Mouse (Mus musculus): Measurements from ENCODE around the gene Igf1r.

The Igf1r gene

DNA sequence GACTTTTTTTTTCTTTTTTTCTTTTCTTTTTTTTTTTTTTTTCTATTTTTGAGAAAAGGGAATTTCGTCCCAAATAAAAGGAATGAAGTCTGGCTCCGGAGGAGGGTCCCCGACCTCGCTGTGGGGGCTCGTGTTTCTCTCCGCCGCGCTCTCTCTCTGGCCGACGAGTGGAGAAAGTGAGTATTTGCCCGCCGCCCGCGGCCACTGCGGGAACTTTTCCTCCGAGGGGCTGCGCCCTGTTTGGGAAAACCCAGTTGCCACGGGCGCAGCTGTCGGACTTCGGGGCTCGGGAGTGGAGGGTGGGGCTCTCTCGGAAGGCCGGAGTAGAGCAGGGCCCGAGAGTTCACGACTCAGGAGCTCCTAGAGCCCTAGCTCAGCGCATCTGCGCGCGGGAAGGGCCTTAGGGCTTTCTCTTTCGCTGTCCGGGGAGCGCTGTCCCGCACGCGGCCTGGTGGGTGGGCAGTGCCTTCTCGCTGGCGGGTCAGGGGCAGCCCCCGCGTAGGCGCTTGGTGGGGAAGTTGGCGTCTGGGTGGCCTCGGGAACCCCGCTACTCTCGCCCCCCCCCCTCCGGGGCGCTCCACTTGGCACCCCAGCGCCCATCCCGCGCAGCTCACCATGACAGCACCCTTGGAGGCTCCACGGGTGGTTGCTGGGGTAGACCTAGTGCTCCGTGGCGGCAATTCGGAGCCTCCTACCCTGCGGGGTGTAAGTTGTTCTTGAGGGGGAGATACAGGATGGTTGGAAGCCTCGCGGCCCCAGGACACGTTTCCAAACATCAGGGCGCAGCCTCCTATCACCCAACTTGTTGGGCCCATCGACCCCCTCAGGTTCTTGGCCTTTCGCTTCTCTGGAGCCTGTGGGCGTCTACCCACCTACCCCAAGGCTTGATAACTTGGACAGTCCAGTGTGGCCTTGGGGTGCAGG is at the start of gene Igf1r:
Igf1r (plus strand) TSS at position 51 of the 924 bp plus-strand sequence.
- POLR2A ChIA-PET, result interaction anchor here (0.6 to 4.2 kb wide), 27 partner anchors 7 to 826 kb away, joined by 3 to 38 read pairs (median 4); partner anchors contain the start of genes Fam169b (in 1 of the 4) and Synm (in 1 of the 4)
- CTCF ChIA-PET, result interaction anchor here in 2 of 4 experiments (0.9 to 2.5 kb wide), 7 partner anchors 149 to 349 kb away, joined by 3 to 21 read pairs (median 9); partner anchors contain the start of gene Synm (in 1 of the 2)

GRCm38 (mm10) chr7:67906358-67906757 is 46.3 kb upstream of the Igf1r start:
- ChIA-PET CTCF (no interaction called here), POLR2A (no interaction called here)

GRCm38 (mm10) chr7:67907786-67908400 is 44.7 kb upstream of the Igf1r start:
- ChIA-PET CTCF (no interaction called here), POLR2A (no interaction called here)

DNA sequence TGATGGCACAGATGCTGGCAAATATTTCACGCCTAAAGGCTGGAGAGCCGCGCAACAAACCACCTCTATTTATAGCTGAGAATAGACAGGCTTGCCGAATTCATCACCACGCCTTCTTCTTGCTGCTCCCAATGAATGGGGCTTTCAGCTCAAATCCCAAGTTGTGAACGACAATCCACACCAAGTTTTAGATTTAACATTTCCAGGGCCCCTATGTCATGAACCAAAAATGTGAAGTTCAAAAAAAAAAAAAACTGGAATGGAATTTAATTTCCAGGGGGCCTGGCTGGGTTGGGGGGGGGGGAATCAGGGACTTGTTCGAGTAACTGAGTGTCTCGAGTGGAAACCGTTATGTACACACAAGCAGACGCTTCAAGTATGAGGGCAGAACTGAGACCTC is 42.1 kb upstream of the Igf1r start:
- ChIA-PET CTCF (interaction anchor here in 3 of 4 experiments (0.6 to 0.7 kb wide), 3 partner anchors 25 to 954 kb away, joined by 3 to 5 read pairs (median 3); no protein-coding TSS in a partner anchor), POLR2A (interaction anchor here in 2 of 4 experiments (0.6 to 0.7 kb wide), 3 partner anchors 115 to 383 kb away, joined by 3 to 4 read pairs (median 3); no protein-coding TSS in a partner anchor)

DNA sequence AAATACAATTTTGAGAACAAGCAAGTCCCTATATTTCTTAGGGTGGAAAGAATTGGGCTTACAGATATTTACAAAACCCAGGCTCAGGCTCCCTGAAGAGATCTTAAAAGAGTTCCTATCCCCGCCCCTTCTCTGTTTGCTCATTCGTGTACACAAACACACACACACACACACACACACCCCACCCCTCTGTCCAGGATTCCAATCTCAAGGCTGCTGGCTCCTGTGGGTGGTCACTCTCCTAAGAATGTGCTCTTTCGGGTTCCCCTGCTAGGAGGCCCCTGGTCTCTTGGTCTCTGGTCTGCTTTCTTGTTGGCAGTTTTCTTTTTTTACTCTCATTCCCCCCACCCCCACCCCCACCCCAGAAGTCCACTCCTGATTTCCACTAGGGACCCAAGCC is 41.7 kb upstream of the Igf1r start:
- CTCF ChIA-PET, result no interaction called here
- POLR2A ChIA-PET, result no interaction called here

DNA sequence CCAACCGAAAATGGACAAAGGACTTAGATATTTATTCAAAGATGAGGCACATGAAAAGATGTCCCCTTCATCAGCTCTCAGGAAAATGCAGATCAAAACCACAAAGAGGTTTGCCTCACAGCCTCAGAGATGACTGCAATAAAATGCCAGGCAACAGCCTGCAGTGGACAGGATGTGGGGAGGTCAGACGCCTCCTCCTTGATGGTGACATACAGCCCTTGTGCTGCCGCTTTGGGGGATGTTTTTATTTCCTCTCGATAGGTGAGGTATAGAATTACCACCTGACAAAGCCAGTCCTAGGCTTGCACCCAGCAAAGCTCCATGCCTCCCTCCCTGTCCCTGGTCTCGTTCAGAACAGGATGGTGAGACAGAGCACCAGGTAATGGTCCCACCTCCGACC is 40.8 kb upstream of the Igf1r start:
- POLR2A ChIA-PET, result no interaction called here
- CTCF ChIA-PET, result no interaction called here

- CTCF ChIA-PET, result no interaction called here
- POLR2A ChIA-PET, result no interaction called here
Observed at GRCm38 (mm10) chr7:67916960-67917359, 35.7 kb upstream of the Igf1r start.

DNA sequence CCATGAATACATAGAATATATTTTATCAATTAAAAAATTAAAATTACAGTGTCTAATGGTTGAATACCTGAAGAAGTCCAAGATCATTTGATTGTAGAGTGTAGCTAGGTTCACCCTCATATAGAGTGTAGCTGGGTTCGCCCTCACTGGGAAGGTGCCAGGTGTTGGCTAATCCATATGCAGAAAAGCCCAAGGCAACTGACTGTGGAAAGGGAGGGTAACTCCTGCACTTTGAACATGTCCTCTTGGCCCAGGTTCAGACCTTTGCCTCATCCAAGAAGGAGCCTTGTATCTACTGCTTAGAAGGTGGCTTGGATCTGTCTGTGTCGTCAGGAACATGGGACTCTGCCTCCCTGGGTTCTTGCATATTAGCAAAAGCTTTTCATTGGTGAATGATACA is 34.9 kb upstream of the Igf1r start:
- POLR2A ChIA-PET, result no interaction called here
- CTCF ChIA-PET, result no interaction called here

- ChIA-PET CTCF (no interaction called here), POLR2A (no interaction called here)
Observed at GRCm38 (mm10) chr7:67919467-67919866, 33.2 kb upstream of the Igf1r start.

DNA sequence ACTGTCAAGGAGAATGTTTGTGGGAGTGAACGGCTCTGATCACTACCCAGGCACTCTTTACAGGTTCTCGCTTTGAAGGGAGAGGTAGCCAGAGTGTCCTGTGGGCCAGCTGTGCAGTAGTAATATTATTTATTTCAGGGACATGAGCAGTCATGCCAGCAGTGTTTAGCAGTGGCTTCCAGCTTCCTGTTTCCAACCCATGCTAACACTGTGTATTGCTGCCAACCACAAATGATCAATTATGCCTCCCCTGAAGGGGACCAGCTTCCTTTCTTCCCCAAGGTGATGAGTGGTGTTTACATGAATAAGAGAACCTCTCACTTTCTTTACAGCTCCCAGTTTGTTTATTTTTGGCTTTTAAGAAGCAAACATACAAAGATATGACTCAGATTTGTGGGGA is 28.4 kb upstream of the Igf1r start:
- POLR2A ChIA-PET, result no interaction called here
- CTCF ChIA-PET, result no interaction called here

GRCm38 (mm10) chr7:67930132-67930531 is 22.5 kb upstream of the Igf1r start:
- ChIA-PET POLR2A (no interaction called here), CTCF (interaction anchor here in 1 of 4 experiments (0.7 kb wide), 1 partner anchor 30 kb away, joined by 3 read pairs; no protein-coding TSS in a partner anchor)

- CTCF ChIA-PET, result no interaction called here
- POLR2A ChIA-PET, result no interaction called here
Observed at GRCm38 (mm10) chr7:67936801-67937200, 15.8 kb upstream of the Igf1r start.

- ChIA-PET CTCF (interaction anchor here in 1 of 4 experiments (0.6 kb wide), 1 partner anchor 1754 kb away, joined by 3 read pairs; no protein-coding TSS in a partner anchor), POLR2A (no interaction called here)
Observed at GRCm38 (mm10) chr7:67943805-67944204, 8.8 kb upstream of the Igf1r start.

GRCm38 (mm10) chr7:67946901-67947300 is 5.7 kb upstream of the Igf1r start:
- POLR2A ChIA-PET, result no interaction called here
- CTCF ChIA-PET, result interaction anchor here in 2 of 4 experiments (0.7 to 1.2 kb wide), 3 partner anchors 143 to 356 kb away, joined by 3 to 5 read pairs (median 3); no protein-coding TSS in a partner anchor

DNA sequence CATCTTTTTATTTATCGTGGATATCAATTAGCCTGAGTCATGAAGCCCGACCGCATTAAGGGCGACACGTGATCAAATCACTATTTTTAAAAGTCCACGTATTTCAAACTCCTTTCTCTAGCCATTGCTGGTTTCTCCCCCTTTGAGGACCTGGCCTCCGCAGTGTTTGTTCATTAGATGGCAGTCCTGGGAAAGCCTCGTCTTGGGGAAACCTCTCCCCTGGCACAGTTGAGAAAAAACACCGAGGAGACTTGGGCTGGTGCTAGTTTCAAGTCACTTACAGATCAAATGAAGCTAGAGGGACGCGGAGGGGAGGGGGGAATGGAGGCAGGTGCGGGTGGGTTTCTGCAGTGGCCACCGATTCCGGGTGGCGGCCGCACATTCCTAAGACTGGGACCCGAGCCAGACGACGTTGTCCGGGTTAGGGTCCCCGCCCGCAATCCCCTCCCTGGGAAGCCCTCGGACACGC is 2.2 kb upstream of the Igf1r start:
- POLR2A ChIA-PET, result interaction anchor here (0.6 to 4.2 kb wide), 10 partner anchors 9 to 180 kb away, joined by 3 to 38 read pairs (median 3); no protein-coding TSS in a partner anchor
- CTCF ChIA-PET, result interaction anchor here (0.6 to 2.5 kb wide), 13 partner anchors 94 to 352 kb away, joined by 3 to 21 read pairs (median 6); partner anchors contain the start of gene Synm (in 2 of the 4)

DNA sequence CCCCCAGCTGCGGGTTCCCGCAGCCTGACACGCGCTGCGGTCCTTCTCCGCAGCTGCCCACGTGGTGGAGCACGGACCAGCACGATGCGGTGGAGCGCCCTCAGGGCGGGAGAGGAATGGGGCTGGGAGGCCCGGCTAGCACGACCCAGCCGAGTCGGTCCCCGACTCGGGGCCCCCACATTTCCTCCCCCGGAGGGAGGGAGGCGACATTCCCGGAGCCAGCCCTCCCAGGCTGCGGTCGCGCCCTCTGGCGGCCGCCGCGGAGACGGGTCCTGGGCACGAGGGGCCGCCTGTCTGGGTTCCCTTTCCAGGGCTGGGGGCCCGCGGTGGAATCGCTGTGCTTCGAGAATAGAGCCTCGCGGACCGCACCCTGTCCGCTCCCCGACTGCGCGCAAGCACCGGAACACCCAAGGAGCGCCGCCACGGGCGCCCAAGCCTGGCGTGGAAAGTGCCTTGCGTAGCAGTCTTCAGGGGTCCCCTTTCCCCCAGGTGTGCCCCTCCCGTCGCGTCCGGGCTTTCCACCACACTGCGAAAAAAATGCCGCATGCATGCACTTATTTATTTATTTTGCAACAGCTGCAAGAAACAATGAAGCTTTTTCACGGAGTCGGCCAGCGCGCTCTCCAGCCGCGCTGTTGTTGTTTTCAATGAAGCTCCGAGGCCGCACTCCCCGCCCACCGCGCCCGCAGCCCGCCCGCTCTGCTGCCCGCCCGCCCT is 1.7 kb upstream of the Igf1r start:
- POLR2A ChIA-PET, result interaction anchor here (0.6 to 4.2 kb wide), 24 partner anchors 9 to 370 kb away, joined by 3 to 38 read pairs (median 4); partner anchors contain the start of gene Synm (in 2 of the 4)

GRCm38 (mm10) chr7:67951532-67952035 is 1.0 kb upstream of the Igf1r start:
- ChIA-PET CTCF (interaction anchor here in 3 of 4 experiments (0.6 to 2.5 kb wide), 15 partner anchors 13 to 530 kb away, joined by 3 to 21 read pairs (median 6); partner anchors contain the start of gene Synm (in 3 of the 3)), POLR2A (interaction anchor here (0.6 to 4.2 kb wide), 29 partner anchors 9 to 593 kb away, joined by 3 to 38 read pairs (median 4); partner anchors contain the start of genes Synm (in 3 of the 4) and Fam169b (in 1 of the 4))

More for the DNA sequence above, 1.7 kb upstream of the Igf1r start:
- CTCF ChIA-PET, result interaction anchor here (0.6 to 2.5 kb wide), 20 partner anchors 24 to 530 kb away, joined by 3 to 21 read pairs (median 5); partner anchors contain the start of gene Synm (in 3 of the 4)

DNA sequence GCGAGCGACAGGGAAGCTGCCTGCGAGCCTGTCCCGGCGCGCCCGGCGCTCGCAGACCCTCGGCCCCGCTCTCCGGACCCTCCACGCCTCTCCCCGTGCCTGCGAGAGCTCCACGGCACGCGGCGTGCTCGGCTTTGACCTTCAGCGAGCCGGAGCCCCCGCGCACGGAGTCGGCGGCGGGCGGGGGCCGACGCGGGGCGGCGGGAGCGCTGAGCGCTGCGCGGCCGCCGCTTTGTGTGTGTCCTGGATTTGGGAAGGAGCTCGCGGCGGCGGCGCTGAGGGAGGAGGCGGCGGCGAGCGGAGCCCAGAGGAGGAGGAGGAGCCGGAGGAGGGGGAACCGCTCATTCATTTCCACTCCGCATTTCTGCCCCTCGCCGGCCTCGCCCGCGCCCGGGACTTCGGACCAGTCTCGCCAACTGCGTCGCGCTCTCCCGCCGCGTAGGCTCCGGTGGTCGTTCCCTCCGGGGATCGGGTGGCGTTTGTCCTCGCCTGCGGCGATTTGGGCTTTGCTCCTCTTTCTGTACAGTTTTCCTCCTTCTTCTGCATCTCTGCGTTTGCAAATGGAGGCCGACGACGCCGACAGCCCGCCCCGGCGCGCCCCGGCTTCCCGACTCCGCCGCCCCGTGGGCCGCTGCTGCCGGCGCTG is 468 bp upstream of the Igf1r start:
- POLR2A ChIA-PET, result interaction anchor here (0.6 to 4.2 kb wide), 31 partner anchors 8 to 592 kb away, joined by 3 to 38 read pairs (median 4); partner anchors contain the start of genes Synm (in 2 of the 4) and Fam169b (in 1 of the 4)
- CTCF ChIA-PET, result interaction anchor here in 3 of 4 experiments (0.6 to 2.5 kb wide), 9 partner anchors 14 to 350 kb away, joined by 3 to 21 read pairs (median 8); partner anchors contain the start of gene Synm (in 2 of the 3)
